Mouse (Mus musculus): ENCODE results near the gene Tle1. TPM values are rescaled to one million over a fixed set of nuclear protein-coding genes. Genes with fewer than 3 reads are reported as not detected.

Gene Tle1
- total RNA-seq, 2 experiments from 2014 or later: 18.1 to 18.8 TPM

DNA sequence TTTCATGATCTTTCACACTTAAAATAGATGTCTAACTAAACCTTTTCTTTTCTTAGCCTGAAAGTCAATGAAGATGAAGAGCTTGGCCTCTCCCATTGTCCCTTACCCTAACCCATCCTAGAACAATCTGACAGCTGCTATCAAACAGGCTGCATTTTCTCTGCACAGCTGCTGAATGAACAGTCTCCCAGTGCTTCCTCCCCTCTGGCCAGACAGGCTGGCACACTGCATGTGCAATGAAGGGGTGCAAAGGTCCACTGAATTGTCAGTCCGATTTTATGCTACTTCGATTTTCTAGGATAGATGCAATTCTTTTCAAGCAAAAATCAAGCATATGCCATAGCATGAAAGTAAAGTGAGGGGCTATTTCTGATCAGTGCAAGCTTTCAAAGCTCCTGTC, 34.2 kb downstream of the Tle1 start:
- DNase-seq (ENCODE audit: low spot score): no peak

DNA sequence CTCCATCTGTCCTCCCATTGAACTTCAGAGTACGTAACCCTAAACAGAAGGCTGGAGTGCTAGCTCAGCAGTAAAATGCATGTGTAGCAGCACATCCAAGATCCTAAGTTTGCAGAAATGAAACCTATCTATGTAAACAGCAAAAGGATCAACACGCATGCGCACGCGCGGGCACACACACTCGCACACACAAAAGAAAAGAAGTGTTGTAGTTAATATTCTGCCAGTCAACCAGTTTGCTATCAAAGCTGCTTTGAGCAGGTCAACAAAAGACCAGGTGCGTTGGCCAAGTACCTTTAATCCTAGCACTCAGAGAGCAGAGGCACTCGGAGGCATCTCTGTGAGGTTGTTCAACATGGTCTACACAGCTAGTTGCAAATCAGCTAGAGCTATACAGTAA, 35.0 kb downstream of the Tle1 start:
- DNase-seq (ENCODE audit: low spot score): no peak

DNA sequence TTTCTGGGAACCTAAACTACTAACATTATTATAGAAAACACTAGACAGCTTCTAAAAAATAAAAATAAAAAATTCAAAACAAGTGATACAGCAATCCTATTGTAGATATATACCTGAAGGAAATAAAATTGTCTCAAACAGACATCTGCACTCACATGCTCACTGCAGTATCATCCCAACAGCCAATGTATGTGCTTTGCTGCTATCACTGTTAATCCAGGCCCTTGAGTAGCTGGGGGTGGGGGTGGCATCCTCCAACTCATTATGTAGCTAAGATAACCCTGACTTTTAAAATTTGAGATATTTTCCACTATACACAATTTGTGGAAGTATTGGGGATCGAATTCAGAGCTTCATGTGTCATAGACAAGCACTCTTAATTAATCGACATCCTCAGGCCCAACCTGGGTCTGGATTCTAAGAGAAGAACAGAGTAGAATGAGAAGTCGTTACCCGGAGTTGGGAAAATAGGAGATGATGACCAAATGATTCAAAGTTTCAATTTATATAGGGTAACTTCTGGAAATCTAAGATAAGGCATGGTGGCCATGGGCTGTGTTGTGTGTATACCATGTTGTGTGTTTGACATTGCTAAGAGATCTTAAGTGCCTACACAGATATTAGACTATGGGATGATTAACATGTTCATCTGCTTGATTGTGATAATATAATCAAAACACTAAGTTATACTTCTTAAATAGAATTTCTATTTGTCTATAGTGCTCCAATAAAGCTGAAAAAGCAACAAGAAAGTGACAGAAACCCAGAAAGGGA, 38.1 kb downstream of the Tle1 start:
- no peak for DNase-seq (ENCODE audit: low spot score)

DNA sequence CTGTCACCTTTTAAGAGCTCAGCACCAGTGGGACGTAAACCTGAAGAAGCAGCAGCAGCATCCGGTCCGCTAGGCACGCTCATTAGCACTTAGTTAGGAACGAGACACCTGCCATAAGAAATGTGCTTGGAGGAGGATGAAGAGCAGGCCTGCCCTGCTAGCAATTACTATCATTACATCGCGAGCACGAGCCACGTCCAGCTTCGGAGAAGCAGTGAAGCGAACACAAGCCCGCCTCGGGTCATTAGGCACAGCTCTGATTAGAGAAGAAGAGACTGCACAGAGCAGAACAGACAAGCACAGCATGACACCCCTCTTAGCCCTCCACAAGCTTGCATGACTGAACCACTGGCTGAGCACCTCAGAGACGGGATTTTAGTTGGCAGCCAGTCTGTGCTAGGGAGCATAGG, 40.6 kb downstream of the Tle1 start:
- DNase-seq (ENCODE audit: low spot score): no peak

DNA sequence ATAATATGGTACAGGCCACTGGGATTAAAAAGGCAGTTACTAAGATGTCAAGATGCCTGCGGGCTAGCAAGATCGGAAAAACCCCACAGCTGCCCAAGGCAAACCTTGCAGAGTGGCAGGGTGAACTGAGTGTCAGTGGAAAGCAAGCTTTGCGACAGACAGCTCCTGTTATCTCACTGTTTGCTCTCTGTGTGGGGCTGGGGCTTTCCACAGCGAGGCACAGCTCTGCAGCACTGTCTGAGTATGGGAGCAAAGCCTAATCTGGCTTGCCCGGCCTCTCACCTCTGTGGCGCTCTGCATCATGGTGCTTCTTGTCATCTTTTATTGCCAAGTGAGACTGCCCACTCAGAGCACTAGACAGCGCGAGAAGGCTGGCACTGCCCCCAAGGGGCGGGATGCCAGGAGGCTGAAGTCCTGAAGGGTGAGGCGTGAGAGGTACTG, 42.8 kb downstream of the Tle1 start:
- DNase-seq (ENCODE audit: low spot score): no peak

DNA sequence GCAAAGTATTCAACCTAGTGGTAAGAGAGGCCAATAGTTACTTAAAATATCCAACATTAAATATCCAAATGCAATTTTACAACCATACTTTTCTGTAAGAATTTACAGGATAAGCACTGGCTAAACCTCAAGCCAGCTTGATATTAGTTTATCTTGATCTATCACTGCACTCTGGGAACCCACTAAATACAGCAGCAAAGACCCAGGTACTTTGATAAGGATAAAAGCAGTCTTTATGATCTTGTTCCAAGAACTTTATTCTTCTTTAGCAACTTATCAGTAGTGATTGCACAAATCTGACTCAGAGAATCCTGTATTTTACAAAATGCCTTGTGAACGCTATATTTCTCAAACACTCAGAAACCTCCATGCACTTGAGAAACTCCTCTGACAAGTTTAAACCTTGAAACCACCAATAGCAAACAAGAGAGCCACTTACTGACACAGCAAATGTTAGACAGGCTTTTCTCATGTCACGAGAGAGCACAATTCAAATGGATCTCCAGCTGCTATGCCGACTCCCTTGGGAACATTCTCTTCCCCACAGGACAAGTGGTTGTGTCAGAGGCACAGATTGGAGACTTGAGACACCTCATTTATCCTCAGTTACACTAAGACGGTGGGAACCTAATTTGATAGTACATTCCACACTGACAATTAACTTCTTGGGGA, 50.1 kb downstream of the Tle1 start:
- DNase-seq (ENCODE audit: low spot score): no peak

DNA sequence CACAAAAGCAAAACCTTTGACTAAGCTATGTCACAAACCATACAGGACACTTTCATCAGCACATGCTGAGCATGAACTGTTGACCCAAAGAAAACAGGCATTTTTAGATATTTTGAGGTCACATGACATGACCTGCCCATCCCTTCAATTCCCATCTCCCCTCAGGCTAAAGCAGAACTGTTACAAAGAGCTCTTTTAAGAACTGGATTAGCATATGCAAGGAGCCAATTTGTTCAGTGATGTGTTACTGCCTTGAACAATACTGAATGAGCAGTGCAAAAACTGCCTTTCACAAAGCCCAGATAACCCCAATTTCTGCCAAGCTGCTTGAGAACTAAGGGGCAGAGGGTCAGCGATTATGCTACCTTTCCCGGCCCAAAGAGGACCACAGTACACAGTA, 54.7 kb downstream of the Tle1 start:
- no peak for DNase-seq (ENCODE audit: low spot score)

DNA sequence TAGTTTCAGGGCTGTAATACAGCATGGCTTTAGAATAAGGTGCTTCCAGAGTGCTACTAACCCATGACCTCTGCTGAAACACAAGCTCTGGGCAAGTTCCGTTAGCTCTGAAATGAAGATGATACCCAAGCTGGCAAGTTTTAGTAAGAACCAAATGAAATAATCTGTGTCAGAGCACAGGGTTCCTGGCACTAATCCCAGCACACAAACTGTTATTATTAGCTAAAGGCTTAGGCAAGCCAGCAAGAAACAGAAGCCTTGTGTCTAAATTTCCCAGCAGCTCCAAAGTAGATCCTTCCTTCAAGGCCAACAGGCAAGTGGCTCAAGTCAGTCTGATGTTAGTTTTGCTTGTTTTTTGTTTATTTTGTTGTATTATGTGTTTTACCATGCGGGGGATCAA, 56.2 kb downstream of the Tle1 start:
- DNase-seq (ENCODE audit: low spot score): peak; percentile 86

DNA sequence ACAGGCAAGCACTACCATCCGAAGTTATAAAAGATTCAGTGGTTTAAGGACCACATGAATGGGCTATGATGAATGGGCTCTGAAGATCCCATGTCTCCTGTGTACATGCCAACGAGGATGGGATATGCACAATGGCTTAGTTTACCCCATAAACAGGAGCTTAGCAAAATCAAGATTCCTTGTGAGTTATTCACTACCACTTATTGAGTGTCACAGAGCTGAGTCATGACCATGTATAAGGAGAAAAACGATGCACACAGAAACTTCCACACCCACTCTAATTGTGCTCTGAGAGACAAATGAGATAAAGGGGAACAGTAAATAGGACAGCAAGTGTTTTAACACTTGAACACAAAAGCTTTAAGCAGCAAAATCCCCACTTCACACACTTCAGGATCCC, 60.0 kb downstream of the Tle1 start:
- DNase-seq (ENCODE audit: low spot score): no peak

DNA sequence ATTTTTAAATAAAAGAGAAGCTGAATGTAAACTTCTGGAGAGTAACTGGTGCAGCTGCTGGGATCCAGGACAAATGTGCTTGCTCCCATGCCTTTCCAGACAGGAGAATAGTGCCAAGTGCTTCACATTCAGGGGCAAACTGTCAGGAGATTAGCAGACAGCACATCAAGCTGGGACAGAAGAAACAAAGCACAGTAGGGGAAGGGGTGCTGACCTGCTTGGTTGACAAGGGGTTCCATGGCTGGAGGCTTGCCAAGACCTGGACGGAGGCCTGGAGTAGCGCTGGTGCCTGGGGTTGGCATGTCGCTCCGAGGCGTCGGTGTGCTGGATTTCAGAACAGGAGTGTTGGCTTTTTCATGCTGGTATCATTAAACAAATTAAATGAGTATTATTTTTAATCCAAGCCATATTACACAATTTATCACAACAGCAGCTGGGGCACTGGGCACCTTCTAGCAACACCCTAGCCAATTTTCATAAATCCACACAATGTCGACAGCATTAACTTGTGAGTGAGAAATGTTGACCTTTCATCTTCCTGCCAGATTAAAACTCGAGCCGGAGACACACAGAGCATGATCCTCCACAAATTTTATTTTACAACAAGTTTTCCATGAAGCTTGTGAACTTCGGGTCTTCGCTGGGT, 61.1 kb downstream of the Tle1 start:
- DNase-seq (ENCODE audit: low spot score): peak; percentile 46

DNA sequence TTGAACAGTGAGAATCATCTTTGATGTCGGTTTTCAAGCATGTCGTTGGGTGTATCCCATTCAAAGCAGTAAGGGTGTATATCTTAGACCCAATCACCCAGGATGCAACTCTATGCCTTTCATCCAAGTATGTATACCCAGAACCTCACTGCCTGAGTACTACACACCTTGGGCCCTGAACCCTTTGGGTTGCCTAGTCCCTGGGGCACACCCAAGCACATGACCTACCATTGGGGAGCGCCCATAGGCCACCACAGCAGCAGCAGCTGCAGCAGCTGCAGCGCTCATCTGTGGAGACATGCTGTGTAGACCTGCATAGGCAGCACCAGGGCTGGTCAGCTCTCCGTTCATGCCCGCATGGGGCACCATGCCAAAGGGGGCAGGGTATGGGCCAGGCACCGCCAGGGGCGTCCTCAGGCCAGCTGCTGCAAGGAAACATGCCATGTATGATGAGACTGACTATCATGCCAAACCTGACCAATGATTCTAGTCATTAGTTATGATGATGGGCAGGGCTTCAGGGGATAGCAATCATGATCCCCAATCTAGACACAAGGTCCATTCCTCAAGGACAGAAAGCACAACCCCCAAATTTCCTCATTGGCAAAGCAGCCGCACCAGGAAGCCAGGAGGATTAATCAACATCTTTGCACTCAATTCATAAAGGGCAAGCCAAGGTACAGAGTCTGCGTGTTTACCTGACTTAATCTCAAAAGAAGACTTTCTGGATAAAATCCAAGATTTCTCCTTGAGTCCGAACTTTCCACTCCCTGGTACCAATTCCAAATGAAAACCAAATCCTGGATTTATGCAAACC, 62.2 kb downstream of the Tle1 start:
- DNase-seq (ENCODE audit: low spot score): no peak

DNA sequence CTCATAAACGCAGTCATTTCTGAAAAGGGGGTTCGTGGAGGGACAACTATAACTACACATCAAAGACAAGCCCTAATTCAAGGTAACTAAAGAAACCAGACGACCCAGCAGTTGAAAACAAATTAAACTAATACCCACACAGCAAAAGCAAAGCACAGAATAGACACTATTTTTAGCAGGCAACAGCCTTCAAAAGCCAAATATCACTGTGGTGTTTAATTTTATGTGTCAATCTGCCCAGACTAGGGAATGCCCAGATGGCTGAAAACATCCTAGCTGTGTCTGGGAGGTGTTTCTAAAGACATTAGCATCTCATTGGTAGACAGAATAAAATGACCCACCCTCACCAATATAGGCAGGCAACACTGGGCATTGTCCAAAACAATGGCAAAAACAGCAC, 68.1 kb downstream of the Tle1 start:
- DNase-seq (ENCODE audit: low spot score): no peak

DNA sequence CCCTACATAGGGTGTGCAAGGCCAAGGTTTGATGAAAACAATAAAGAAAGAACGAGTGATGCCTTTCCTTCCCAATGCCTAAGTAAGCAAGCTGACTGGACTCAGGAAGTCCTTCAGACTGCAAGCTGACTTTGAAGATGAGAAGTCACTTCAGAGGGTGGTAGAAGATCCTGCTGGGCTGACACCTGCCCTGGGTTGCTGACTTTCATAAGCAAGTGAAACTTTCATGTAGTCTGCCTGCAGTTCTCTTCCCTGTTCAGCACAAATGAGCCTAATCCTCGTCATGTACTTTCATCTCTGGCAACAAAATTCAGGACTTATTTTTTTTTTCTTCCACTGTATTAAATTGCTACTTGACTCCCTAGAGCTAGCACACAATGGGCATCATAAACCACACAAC, 73.1 kb downstream of the Tle1 start:
- no peak for DNase-seq (ENCODE audit: low spot score)

DNA sequence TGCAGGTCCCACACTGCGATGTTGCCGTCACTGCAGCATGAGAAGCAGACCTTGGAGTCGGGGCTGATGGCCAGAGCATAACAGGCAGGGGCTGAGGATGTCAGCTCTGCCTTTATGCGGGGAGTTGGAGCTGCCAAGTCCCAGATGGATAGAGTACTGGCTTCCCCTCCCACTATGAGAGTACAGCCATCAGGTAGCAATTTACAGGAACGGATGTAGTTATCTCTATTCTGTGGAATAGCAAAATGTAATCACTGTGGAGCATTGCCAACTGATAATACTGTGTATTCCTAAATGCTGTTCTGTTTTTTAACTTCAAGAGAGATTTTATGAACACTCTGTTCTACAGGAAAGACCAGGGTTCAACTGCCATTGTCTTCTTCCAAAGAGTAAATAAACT, 75.9 kb downstream of the Tle1 start:
- no peak for DNase-seq (ENCODE audit: low spot score)

DNA sequence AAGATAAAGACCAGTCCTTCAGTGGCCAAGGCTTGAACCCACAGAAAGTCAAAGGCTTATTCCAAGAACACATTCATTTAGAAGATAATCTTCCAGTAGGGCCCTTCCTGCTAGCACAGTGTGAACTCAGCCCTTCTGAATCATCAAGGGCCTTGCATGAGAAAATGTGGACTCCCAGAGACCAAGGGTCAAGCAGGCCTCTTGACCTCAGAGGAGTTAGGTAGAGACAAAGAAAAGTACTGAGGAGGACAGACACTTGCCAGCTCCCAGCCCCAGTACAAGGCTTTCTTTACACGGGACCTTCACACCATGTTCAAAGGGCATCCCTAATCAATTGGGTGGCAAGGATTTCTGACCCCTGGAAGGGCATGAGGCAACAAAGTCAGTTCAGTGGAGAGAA, 77.9 kb downstream of the Tle1 start:
- no peak for DNase-seq (ENCODE audit: low spot score)

DNA sequence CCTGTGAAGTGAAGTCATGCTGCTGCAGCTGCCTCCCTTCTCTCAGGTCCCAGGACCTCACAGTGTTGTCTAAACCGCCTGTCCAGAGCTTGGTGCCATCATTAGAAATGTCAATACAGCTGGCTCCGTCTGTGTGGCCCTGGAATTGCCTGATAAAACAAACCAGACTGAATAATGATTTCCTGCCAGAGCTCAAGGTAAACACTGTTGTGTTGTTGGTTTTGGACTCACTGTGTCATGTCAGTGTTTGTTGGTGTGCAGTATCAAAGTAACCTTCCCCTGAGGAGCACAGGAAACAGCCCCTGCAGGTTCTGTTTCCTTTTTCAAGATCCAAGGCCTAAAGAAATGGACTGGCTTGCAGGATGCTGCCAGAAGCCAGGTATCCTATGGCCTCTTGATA, 78.4 kb downstream of the Tle1 start:
- DNase-seq (ENCODE audit: low spot score): no peak

DNA sequence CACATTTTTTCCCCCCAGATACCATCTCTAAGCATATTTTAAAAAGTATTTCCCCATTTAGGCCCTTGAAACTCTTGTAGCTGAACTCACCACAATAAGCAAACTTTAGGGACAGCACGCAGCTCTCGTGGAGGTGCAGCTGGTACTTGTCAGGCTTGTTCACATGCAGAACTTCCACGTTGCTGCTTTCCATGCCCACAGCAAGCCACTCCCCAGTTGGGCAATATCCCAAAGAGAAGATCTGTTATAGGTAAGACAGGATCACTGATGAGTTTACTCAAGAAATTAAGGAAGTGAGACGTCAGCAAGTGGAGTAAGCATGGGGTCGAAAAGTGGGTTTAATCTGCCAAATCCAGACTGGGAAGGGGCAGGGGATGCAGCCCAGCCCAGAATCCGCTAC, 80.7 kb downstream of the Tle1 start:
- no peak for DNase-seq (ENCODE audit: low spot score)

DNA sequence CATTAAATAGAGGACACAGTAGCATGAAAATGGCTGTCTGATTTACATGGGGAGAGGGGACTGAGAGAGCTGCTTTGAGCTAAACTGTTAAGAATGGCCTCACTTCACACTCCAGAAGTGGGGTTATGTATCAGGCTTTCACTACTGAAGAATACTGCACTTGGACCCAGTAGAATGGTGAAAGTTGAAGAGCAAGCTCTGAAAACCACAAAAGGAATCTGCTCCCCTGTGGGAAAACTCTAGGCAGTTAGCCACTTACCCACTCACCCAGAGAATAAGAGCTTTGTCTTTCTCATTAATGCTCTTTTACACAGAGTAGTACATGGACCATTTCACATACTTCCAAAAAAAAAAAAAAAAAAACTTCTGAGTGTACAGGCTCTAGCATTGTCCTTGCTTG, 95.0 kb downstream of the Tle1 start:
- DNase-seq (ENCODE audit: low spot score): no peak

DNA sequence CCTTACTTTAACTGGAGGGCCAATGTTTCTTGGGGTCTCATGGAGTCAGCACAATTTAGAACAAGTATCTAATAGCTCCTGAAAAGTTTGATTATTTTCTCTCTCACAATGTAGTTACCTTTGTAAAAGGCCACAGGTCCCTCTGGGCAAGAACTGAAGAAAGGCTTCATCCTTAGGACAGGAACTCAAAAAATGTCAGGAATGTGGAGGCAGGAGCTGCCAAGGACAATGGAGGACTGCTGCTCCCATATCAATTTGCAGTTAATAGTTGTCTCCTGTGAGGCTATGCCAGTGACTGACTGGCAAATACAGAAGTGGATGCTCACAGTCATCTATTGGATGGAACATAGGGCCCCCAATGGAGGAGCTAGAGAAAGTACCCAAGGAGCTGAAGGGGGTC, 96.5 kb downstream of the Tle1 start:
- DNase-seq (ENCODE audit: low spot score): no peak

DNA sequence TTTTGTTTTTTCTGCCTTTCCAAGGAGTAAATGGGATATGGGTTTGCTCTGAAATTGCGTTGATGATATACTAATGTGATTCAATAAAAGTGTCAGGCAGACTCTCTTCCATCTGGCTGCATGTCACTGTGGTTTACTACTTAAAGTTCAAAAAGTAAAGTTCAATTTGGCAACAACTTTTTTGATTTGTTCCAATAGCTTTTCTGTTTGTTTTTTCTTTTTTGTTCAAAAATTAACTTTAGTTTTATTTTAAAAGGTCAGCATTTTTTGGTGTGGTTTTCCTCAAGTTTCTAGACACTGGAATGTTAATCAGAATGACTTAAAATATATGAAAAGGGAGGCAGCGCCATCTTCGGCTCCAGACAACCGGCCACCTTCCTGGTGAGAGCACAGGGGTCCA, 112.9 kb downstream of the Tle1 start:
- no peak for DNase-seq (ENCODE audit: low spot score)

DNA sequence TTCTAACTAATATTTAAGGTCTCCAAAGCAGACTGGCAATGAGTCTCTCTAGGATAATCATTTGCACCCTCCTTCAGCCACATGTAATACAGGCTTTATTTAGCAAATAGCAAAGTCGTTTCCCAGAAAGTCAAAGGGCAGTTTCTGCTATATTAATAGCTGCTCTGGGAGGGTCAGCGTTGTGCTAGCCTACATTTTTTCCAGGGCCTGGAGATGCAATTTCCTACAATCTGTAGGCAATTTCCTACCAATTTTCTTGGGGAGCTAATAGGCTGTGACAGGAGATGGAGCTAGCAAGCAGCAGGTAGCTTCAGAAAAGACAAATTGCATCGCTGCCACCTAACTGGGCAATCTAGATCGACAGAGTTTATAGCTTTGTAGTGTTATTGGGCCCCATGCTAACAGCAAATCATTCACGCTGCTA, 131.6 kb downstream of the Tle1 start:
- DNase-seq (ENCODE audit: low spot score): no peak

DNA sequence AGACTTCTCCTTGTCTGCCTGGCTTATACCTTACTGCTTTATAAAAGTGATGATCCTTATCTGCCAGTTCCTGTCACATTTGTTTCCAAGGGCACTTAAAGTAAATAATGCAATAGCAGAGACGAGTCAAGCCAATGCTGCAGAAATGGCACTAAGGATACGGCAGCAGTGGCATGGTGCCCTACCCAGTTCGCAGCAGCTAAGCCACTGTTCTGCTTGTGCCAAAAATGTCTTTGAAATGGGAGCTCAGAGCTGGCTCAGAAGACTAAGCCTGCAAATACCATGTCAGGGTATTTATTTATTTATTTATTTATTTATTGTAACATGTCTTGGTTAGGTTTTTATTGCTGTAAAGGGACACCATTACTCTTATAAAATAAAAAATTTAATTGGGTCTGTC, 132.8 kb downstream of the Tle1 start:
- peak; percentile 30 for DNase-seq (ENCODE audit: low spot score)

Data from gastrocnemius, adult 18-20 months (tissue).